Mouse (Mus musculus) CD4-positive helper T cell, adult 2 months (primary cell): ENCODE data around the gene Pacsin3.
A peak's percentile ranks its signal among the peaks of the same experiment; 100 is the strongest.

Experiments used
- DNase-seq: peaks from one replicate; pipeline ENCODE4 v3.0.0-alpha.2; 2012; ENCODE audit warnings: low read depth, missing footprints, low spot score

The Pacsin3 gene

GRCm38 (mm10) chr2:91301836-91302235 lies 46.1 kb downstream of the Pacsin3 start:
- no peak for DNase-seq

GRCm38 (mm10) chr2:91302845-91303244 lies 47.1 kb downstream of the Pacsin3 start:
- no peak for DNase-seq

- no peak for DNase-seq
Measured at GRCm38 (mm10) chr2:91305926-91306325, 50.2 kb downstream of the Pacsin3 start.

- DNase-seq = no peak
Measured at GRCm38 (mm10) chr2:91306589-91306988, 50.8 kb downstream of the Pacsin3 start.

GRCm38 (mm10) chr2:91308680-91309079 lies 52.9 kb downstream of the Pacsin3 start:
- peak; percentile 6 for DNase-seq

- no peak for DNase-seq
Measured at GRCm38 (mm10) chr2:91309546-91309945, 53.8 kb downstream of the Pacsin3 start.

- DNase-seq = no peak
Measured at GRCm38 (mm10) chr2:91312578-91313311, 57.0 kb downstream of the Pacsin3 start.

- no peak for DNase-seq
Measured at GRCm38 (mm10) chr2:91314184-91314583, 58.4 kb downstream of the Pacsin3 start.
